Mouse (Mus musculus) layer of hippocampus, adult 18-20 months (tissue): ENCODE data around the gene Sptbn1. TPM values are rescaled to one million over a fixed set of nuclear protein-coding genes. Genes with fewer than 3 reads are reported as not detected.

Experiments
- DNase-seq, 2 experiments: peaks; one replicate each; pipeline ENCODE4 v3.0.0; 2022; ENCODE audit warnings: low spot score in 2 of 2
- long read RNA-seq: library from polyadenylated mRNA; stranded (forward); transcript quantifications from one replicate; pipeline ENCODE4 v2.0.0, GENCODE M21; 2021
- total RNA-seq, 2 experiments: library from RNA; stranded (reverse); gene quantifications; 2 replicates each; pipeline ENCODE4 v1.2.3; 2021

The Sptbn1 gene
- total RNA-seq: 100 to 1,000 TPM; 537 TPM
- long read RNA-seq, full-length matches to known transcripts: 79 of 266 reads
- long read RNA-seq, partial matches to known transcripts: 152 of 266 reads
- long read RNA-seq, other reads (novel, unspliced or antisense): 35 of 266 reads

- DNase-seq: peak; percentile 84 to 89
Measured at GRCm38 (mm10) chr11:30267892-30268647, at the start of gene Sptbn1. Sptbn1 (minus strand) TSS chr11:30268175.

DNA sequence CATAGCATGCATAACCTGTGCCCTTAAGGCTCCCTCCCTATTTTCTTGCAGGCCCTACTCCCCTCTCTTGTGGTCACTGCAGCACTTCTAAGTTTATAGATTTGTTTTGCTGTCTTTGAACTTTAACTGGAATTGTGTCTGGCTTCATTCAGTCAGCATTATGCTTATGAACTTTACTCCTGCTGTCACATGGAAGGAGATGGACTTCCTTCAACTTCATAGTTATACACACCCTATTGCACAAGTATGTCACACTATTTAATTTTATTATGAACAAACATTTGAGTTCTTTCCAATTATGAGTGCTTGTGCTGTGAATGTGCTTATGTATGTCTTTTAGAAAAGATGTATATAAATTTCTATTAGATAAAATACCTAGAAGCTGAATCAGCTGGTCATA lies 26.3 kb upstream of the Sptbn1 start:
- no peak for DNase-seq

DNA sequence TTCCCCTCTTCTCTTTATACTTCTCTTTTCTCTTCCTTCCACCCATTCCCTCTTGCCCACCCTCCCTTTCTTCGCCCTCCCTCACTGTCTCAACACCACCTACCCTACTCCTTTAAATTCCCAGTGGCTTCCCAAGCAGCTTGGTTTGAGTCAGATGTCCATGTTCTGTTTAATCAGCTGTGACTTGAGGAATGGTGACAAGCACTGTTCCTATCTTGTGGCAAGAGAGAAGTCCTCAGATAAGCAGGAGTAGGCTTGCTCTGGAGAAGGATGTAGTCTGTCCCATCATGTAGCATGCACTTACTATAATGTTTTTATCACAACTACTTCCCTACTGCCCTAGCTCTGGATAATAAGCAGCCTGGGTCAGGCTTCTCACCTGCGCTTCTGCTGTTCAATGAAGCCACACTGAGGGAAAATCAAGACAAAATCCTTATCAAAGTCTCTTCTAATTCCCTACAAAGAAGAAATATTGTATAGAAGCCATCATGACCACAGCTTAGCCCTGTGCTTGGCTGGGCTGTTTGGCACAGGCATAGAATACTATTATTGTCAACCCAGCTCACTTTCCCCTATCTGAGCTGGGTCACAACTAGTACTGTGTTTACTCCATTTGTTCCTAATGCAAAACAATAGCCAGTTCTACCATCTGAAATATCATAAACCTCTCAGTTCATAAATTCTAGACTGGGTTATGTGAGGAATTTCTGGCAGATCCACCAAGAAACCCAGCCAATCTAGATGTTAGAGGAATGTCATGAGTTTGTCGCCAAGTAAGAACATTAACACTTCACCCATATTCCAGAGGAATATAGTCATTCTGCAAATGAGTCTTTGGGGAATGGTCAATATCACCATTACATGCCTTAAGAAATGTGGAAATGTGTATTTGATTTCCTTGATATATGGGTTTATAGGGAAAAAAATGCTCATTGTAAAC lies 24.5 kb upstream of the Sptbn1 start:
- no peak for DNase-seq

DNA sequence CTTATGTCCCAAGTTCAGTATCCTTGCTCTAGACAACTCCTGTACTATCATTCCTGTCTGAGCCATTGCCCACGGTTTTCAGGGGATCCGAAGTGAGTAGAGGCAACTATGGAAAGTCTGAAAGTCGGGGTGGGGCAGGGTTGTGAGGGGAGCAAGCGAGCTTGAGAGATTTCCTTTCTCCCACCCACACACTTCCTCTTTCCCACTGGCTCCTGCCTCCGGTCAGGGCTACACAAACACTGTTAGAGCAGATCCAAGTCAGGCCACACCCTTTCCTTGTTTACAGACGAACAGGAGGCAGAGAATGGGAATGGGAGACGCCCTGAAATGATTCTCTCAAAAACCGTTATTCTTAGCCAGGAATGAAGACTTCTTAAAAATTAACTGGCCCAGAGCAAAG lies 23.2 kb upstream of the Sptbn1 start:
- DNase-seq: no peak

- peak in 1 of 2 experiments; percentile 18 for DNase-seq
Measured at GRCm38 (mm10) chr11:30289470-30290431, 21.8 kb upstream of the Sptbn1 start.

- DNase-seq: no peak
Measured at GRCm38 (mm10) chr11:30288075-30288474, 20.1 kb upstream of the Sptbn1 start.

DNA sequence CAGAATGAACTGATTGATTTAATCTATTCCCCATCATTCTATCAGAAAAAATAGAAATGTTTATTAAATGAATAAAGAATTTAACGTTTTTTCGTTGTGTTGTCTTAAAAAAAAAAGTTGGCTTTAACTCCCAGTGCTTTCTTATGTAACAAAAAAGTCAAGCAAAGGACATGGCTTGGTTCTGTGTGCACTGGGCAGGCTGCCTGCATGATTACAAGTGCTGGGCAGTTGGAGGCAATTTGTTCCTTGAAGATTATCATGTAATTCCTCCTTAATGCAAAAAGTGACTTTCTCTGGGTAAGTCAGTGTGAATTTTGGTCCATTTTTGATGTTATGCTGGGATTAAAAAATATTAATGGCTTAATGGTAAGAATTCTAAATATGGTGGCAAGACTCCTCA lies 15.7 kb upstream of the Sptbn1 start:
- no peak for DNase-seq

DNA sequence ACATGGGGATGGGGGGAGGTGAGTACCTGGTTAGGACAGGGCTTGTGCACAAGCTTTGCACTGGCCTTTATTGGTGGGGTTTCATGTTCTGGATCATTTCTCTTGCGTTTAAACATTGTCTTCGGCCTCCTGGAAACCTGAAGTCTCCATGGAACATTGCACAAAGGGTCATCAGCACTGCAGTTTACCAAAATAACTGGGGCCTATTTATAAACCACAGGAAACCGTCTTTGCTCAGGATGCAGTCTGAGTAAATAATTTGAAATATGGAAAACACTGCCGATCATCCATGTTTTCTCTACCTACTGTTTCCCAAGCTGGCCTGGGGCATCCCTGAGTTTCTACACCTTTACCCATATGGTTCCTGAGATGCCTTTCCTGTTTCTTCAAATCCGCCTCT lies 13.1 kb upstream of the Sptbn1 start:
- DNase-seq: no peak

GRCm38 (mm10) chr11:30279278-30279677 lies 11.3 kb upstream of the Sptbn1 start:
- DNase-seq: no peak

DNA sequence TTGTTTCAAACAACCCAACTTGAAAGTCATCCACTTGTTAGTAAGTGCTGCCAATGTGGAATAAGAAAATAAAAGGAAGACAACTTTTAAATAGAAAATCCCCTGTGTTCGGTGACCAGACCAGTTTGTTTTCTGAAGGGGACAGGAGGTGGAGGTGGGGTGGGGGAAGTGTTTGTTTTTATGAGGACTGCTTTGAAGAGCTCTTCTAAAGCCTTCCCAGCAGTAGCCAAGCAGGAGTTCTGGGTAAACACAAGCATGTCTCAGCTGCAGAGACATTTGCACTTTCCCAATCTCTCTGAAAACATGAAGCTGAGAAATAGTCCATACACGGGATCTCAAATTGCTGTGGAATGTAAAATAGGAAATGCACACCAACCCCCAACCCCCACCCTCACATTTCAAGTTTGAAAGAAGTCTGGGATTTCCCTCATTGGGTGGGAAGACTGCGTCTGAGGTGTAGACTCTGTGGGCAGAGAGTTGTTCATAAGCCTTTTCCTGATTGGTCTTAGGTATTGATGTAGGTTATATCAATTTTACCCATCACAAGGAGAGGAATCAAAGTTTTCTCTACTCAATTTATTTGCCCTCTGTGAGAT lies 7.6 kb upstream of the Sptbn1 start:
- DNase-seq: no peak

GRCm38 (mm10) chr11:30269524-30269923 lies 1.5 kb upstream of the Sptbn1 start:
- no peak for DNase-seq

GRCm38 (mm10) chr11:30268648-30269375 lies 837 bp upstream of the Sptbn1 start:
- no peak for DNase-seq

DNA sequence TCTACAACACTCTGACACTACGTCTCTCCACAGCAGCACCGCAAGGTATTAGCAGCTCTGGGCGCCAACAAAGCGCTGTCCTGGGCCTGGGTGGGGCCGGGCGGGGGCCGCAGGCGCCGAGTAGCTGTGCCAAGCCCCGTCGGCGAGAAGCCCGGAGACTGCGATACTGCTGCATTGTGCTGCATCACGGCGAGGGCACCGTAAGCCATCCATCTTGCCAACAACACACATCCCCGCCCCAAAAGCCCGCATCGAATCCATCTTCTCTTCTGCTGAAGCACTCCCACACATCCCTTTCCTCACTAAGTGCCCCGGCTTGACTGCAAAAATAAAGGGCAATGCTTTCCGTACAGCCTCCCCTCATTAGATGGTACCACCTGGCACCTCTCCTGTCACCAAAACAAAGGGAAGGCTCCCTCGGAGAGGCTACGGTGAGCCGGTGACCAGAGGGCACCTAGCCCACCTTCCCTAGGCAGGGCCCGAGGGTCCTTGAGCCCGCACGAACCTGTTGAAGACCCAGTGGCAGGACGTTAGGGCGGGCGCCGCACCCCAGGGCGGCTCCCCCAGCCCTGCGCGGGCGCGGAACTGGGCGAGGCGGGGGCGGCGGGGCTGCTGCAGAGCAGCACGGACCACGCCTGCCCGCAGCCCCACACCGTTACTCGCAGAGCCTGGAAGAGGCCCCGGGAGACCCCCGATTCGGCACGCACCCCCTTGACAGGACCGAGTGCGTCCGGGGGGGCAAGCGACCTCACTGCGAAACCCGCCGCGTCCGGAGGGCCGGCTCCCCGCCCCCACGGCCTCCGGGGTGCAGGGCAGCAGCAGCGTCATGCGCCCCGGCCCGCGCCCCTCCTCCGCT lies 711 bp downstream of the Sptbn1 start:
- peak; percentile 69 to 77 for DNase-seq

- peak in 1 of 2 experiments; percentile 33 for DNase-seq
Measured at GRCm38 (mm10) chr11:30266691-30267035, 1.3 kb downstream of the Sptbn1 start.

DNA sequence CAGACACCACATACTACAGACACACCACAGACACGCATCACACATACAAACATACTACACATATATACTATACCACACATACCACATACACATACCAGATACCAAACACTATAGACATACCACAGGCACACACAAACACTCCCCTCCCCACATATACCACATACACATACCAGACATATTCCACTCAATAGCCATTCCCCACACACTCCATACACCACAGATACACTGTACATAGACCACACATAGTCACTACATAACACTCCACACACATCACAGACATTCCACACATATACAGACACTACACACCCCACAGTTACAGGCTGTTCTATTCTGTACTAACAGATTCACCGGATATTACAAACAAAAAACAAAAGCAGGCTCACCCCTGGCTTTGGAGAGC lies 2.3 kb downstream of the Sptbn1 start:
- DNase-seq: no peak

- no peak for DNase-seq
Measured at GRCm38 (mm10) chr11:30263627-30264026, 4.3 kb downstream of the Sptbn1 start.

GRCm38 (mm10) chr11:30258739-30259350 lies 9.1 kb downstream of the Sptbn1 start:
- no peak for DNase-seq

DNA sequence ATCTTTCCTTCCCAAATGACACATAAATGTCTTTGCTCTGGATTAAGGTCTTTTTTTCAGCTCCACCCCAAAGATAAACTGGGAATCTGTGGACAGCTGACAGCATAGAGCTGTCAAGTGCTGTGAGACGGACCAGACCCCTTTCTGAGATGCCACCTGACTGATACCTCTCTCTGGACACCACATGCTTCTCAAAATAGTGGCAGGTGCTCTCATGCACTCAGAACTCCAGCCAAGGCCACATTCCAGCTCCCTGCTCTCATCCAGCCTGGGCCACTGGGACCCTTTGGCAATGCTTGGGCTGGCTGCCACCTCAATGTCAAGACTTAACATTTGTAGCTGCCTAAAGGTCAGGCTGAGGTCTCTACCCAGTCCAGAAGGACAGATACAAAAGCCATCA lies 10.2 kb downstream of the Sptbn1 start:
- DNase-seq: no peak
